Mouse (Mus musculus) embryonic facial prominence, embryonic 13.5 days (tissue): Measurements from ENCODE around the gene Podxl2. TPM values are rescaled to one million over a fixed set of nuclear protein-coding genes. Genes with fewer than 3 reads are reported as not detected.

ENCODE experiments used
- ATAC-seq: fragments of 200-750 bp; cut with Nextera tagmentation; 2 replicates; pipeline ENCODE4 v1.8.0; 2017; ENCODE audit warnings: low read depth; ENCODE audit not compliant: insufficient number of reproducible peaks, insufficient read depth, low FRiP score, low TSS enrichment
- H3K27ac ChIP-seq: fragments of 300-500 bp; sonication (generic); 2 replicates; pipeline ENCODE4 v1.5.1; 2015; ENCODE audit warnings: moderate library complexity, mild to moderate bottlenecking, inconsistent platforms
- H3K27me3 ChIP-seq: fragments of 300-500 bp; sonication (generic); 2 replicates; pipeline ENCODE4 v1.6.1; 2015; ENCODE audit warnings: mild to moderate bottlenecking, inconsistent platforms
- H3K36me3 ChIP-seq: fragments of 300-500 bp; sonication (generic); 2 replicates; pipeline ENCODE4 v1.6.1; 2015; ENCODE audit warnings: mild to moderate bottlenecking, inconsistent platforms
- H3K4me1 ChIP-seq: fragments of 300-500 bp; sonication (generic); 2 replicates; pipeline ENCODE4 v1.6.1; 2015; ENCODE audit warnings: inconsistent platforms
- H3K4me2 ChIP-seq: fragments of 300-500 bp; sonication (generic); 2 replicates; pipeline ENCODE4 v1.6.1; 2015; ENCODE audit warnings: moderate library complexity, mild to moderate bottlenecking, inconsistent platforms
- H3K4me3 ChIP-seq: fragments of 300-500 bp; sonication (generic); 2 replicates; pipeline ENCODE4 v1.5.1; 2015; ENCODE audit warnings: mild to moderate bottlenecking, inconsistent platforms
- H3K9ac ChIP-seq: fragments of 300-500 bp; sonication (generic); 2 replicates; pipeline ENCODE4 v1.6.1; 2015; ENCODE audit warnings: mild to moderate bottlenecking, inconsistent platforms
- H3K9me3 ChIP-seq: fragments of 300-500 bp; sonication (generic); 2 replicates; pipeline ENCODE4 v1.6.1; 2016; ENCODE audit warnings: inconsistent platforms
- WGBS: fragments of 180-500 bp; shearing (Covaris S2); methylation state at CpG from one replicate; pipeline ENCODE4 v1.1.7; 2015; ENCODE audit warnings: mixed read lengths; 5-methylcytosine and 5-hydroxymethylcytosine counted together
- polyA plus RNA-seq: library from polyadenylated mRNA; unstranded; fragments of >200 nt; fragmentation: Nextera tagmentation; extraction: Ambion mirVana; gene quantifications from 2 replicates; pipeline ENCODE4 v1.2.1, GENCODE M21; 2015

Podxl2 gene
- polyA plus RNA-seq, 1 experiment from 2014 or later: 141 TPM

GRCm38 (mm10) chr6:88809091-88810037 lies 65.5 kb downstream of the Podxl2 start:
- H3K27ac ChIP-seq: no peak overlapping the region
- no peak overlapping the region for H3K4me3 ChIP-seq
- ATAC-seq: no peak
- 60% methylated on average over 23 of the region's 23 CpGs for WGBS
- peaks cover 17% of the 10 kb centered on the region; the same call in 1 of the 2 replicates for H3K4me1 ChIP-seq
- 0 out of 2 replicates have a peak overlapping the region, but pooled peaks have one; percentile 21 for H3K9ac ChIP-seq
- no peak overlapping the region for H3K4me2 ChIP-seq
- H3K27me3 ChIP-seq: no peaks in the 10 kb centered on the region
- no peaks in the 10 kb centered on the region for H3K36me3 ChIP-seq
- no peaks in the 10 kb centered on the region for H3K9me3 ChIP-seq

- ATAC-seq: no peak
- H3K27me3 ChIP-seq: no peaks in the 10 kb centered on the region
- no peak overlapping the region for H3K4me3 ChIP-seq
- H3K9ac ChIP-seq: no peak overlapping the region
- peaks cover 3% of the 10 kb centered on the region; the same call in 1 of the 2 replicates for H3K4me1 ChIP-seq
- no peaks in the 10 kb centered on the region for H3K36me3 ChIP-seq
- H3K4me2 ChIP-seq: no peak overlapping the region
- 83% methylated on average over 17 of the region's 17 CpGs for WGBS
- no peak overlapping the region for H3K27ac ChIP-seq
- no peaks in the 10 kb centered on the region for H3K9me3 ChIP-seq
Measured at GRCm38 (mm10) chr6:88804966-88805577, 69.8 kb downstream of the Podxl2 start.

- no peak overlapping the region for H3K4me2 ChIP-seq
- H3K36me3 ChIP-seq: no peaks in the 10 kb centered on the region
- H3K4me3 ChIP-seq: no peak overlapping the region
- ATAC-seq: no peak
- no peaks in the 10 kb centered on the region; the same call in 1 of the 2 replicates for H3K4me1 ChIP-seq
- no peaks in the 10 kb centered on the region for H3K27me3 ChIP-seq
- no peak overlapping the region for H3K9ac ChIP-seq
- 81% methylated on average over 4 of the region's 4 CpGs for WGBS
- H3K27ac ChIP-seq: no peak overlapping the region
- H3K9me3 ChIP-seq: no peaks in the 10 kb centered on the region
Measured at GRCm38 (mm10) chr6:88803957-88804695, 70.7 kb downstream of the Podxl2 start.

GRCm38 (mm10) chr6:88803051-88803450 lies 71.8 kb downstream of the Podxl2 start:
- no peaks in the 10 kb centered on the region; the same call in 1 of the 2 replicates for H3K4me1 ChIP-seq
- no peaks in the 10 kb centered on the region for H3K36me3 ChIP-seq
- ATAC-seq: no peak
- H3K4me2 ChIP-seq: no peak overlapping the region
- no peak overlapping the region for H3K9ac ChIP-seq
- 85% methylated on average over 7 of the region's 7 CpGs for WGBS
- H3K27ac ChIP-seq: no peak overlapping the region
- H3K4me3 ChIP-seq: no peak overlapping the region
- H3K9me3 ChIP-seq: no peaks in the 10 kb centered on the region
- H3K27me3 ChIP-seq: no peaks in the 10 kb centered on the region

GRCm38 (mm10) chr6:88800735-88801134 lies 74.1 kb downstream of the Podxl2 start:
- 46% methylated on average over 3 of the region's 3 CpGs for WGBS
- Histone ChIP-seq H3K4me1 (no peaks in the 10 kb centered on the region; the same call in 1 of the 2 replicates), H3K36me3 (no peaks in the 10 kb centered on the region), H3K27me3 (no peaks in the 10 kb centered on the region), H3K9ac (no peak overlapping the region), H3K4me2 (no peak overlapping the region), H3K4me3 (no peak overlapping the region), H3K27ac (no peak overlapping the region), H3K9me3 (no peaks in the 10 kb centered on the region)
- ATAC-seq: no peak

- H3K27ac ChIP-seq: no peak overlapping the region
- H3K4me1 ChIP-seq: no peaks in the 10 kb centered on the region; the same call in 1 of the 2 replicates
- WGBS: 84% methylated on average over 7 of the region's 7 CpGs
- H3K4me2 ChIP-seq: no peak overlapping the region
- no peak overlapping the region for H3K9ac ChIP-seq
- H3K27me3 ChIP-seq: no peaks in the 10 kb centered on the region
- H3K9me3 ChIP-seq: no peaks in the 10 kb centered on the region
- ATAC-seq: no peak
- no peak overlapping the region for H3K4me3 ChIP-seq
- H3K36me3 ChIP-seq: no peaks in the 10 kb centered on the region
Measured at GRCm38 (mm10) chr6:88800191-88800590, 74.7 kb downstream of the Podxl2 start.

GRCm38 (mm10) chr6:88794561-88794971 lies 80.3 kb downstream of the Podxl2 start:
- H3K4me1 ChIP-seq: peaks cover 21% of the 10 kb centered on the region
- no peaks in the 10 kb centered on the region for H3K27me3 ChIP-seq
- 43% methylated on average over 14 of the region's 14 CpGs for WGBS
- H3K36me3 ChIP-seq: no peaks in the 10 kb centered on the region
- no peaks in the 10 kb centered on the region for H3K9me3 ChIP-seq
- no peak overlapping the region for H3K27ac ChIP-seq
- ATAC-seq: no peak
- no peak overlapping the region for H3K9ac ChIP-seq
- no peak overlapping the region for H3K4me3 ChIP-seq
- H3K4me2 ChIP-seq: no peak overlapping the region

GRCm38 (mm10) chr6:88793872-88794271 lies 81.0 kb downstream of the Podxl2 start:
- H3K36me3 ChIP-seq: no peaks in the 10 kb centered on the region
- ATAC-seq: no peak
- H3K4me3 ChIP-seq: no peak overlapping the region
- H3K27ac ChIP-seq: no peak overlapping the region
- 64% methylated on average over 13 of the region's 13 CpGs for WGBS
- H3K9ac ChIP-seq: no peak overlapping the region
- peaks cover 21% of the 10 kb centered on the region for H3K4me1 ChIP-seq
- H3K4me2 ChIP-seq: no peak overlapping the region
- H3K9me3 ChIP-seq: no peaks in the 10 kb centered on the region
- H3K27me3 ChIP-seq: no peaks in the 10 kb centered on the region

GRCm38 (mm10) chr6:88793243-88793642 lies 81.6 kb downstream of the Podxl2 start:
- peaks cover 23% of the 10 kb centered on the region for H3K4me1 ChIP-seq
- WGBS: 18% methylated on average over 2 of the region's 2 CpGs
- no peaks in the 10 kb centered on the region for H3K36me3 ChIP-seq
- 0 out of 2 replicates have a peak, but pooled peaks have one; percentile 8 for ATAC-seq
- H3K4me3 ChIP-seq: no peak overlapping the region
- H3K27ac ChIP-seq: no peak overlapping the region
- H3K9me3 ChIP-seq: no peaks in the 10 kb centered on the region
- H3K4me2 ChIP-seq: no peak overlapping the region
- H3K9ac ChIP-seq: 0 out of 2 replicates have a peak overlapping the region, but pooled peaks have one; percentile 21
- H3K27me3 ChIP-seq: no peaks in the 10 kb centered on the region
